Mouse (Mus musculus): ENCODE measurements around the gene Pip4k2c.
A peak's percentile ranks its signal among the peaks of the same experiment; 100 is the strongest.
"Not testable (repeated sequence)": the region's sequence is repeated elsewhere in the genome, so short reads cannot be mapped to it uniquely, and the experiment has no call there.

Pip4k2c gene

GRCm38 (mm10) chr10:127208921-127209320 is 2.5 kb downstream of the Pip4k2c start:
- DNase-seq = no peak

GRCm38 (mm10) chr10:127205373-127205772 is 6.0 kb downstream of the Pip4k2c start:
- no peak for DNase-seq

- DNase-seq = no peak
Observed at GRCm38 (mm10) chr10:127204589-127204988, 6.8 kb downstream of the Pip4k2c start.

- no peak for DNase-seq
Observed at GRCm38 (mm10) chr10:127203106-127203505, 8.3 kb downstream of the Pip4k2c start.

DNA sequence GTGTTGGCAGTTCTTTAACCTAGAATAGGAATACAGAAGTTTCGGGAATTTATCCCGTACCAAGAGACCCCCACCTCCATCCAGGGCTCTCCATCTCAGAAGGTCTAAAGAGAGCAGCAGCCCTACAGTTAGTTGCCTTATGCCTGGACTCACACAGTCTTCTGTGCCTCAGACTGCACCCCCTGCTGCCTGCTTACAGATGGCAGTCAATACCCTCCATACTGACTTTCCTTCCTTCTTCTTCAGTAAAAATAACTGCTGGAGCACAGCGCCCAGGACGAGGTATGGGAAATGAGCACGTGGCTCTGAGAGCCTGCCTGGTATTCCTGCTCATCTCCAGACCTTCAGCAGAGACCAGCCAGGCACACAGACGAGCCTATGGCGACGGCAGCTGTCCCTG is 11.1 kb downstream of the Pip4k2c start:
- DNase-seq = no peak

GRCm38 (mm10) chr10:127199474-127199873 is 11.9 kb downstream of the Pip4k2c start:
- no peak for DNase-seq

- DNase-seq = no peak
Observed at GRCm38 (mm10) chr10:127199068-127199467, 12.3 kb downstream of the Pip4k2c start.

- no peak for DNase-seq
Observed at GRCm38 (mm10) chr10:127198492-127198891, 12.9 kb downstream of the Pip4k2c start.

- no peak for DNase-seq
Observed at GRCm38 (mm10) chr10:127197505-127198110, 13.8 kb downstream of the Pip4k2c start.

GRCm38 (mm10) chr10:127197104-127197503 is 14.3 kb downstream of the Pip4k2c start:
- DNase-seq = no peak

GRCm38 (mm10) chr10:127196392-127196791 is 15.0 kb downstream of the Pip4k2c start:
- DNase-seq = peak; percentile 70 to 76

DNA sequence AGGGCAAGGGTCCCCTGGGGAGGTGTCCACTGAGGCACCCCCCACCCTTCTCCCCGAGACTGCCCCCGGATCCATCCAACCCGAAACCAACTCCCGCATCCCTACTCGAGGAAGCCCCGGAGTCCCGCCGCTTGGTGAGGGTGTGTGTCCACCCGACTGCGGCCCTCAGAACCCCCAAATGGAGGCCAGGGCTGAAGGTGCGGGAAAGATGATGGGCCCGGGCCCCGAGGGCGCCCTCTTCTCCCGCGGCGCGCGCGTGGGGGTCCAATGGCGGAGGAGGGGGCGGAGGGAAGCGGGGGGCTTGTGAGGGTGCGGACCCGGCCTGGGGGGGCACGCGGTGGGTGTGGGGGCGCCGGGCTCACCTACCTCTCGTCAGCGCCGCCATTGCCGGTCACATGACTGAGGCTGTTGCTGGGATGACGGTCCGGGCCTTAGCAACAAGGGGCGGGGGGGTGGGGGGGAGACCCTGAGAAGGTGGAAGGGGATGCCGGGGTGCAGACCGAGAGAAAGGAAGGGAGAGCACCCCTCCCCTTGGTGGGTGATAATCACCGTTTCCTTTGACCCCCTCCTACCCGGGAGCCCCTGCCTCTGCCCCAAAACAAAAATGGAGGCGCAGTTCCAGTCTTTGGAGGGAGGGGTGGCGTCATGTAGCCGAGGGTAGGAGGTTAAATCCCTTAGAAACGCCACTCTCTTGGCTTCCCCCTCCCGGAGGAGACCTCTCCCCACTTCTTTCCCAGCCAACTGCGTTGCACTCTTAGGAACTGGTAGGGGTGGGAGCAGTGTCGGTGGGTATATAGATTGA is 15.9 kb downstream of the Pip4k2c start, which contains the start of gene Dtx3:
Gene Dtx3, minus strand, starts transcription at position 401 of the 802 bp plus-strand sequence.
- peak; percentile 69 to 71 for DNase-seq

GRCm38 (mm10) chr10:127194428-127195327 is 16.7 kb downstream of the Pip4k2c start:
- DNase-seq = peak; percentile 71 to 77

DNA sequence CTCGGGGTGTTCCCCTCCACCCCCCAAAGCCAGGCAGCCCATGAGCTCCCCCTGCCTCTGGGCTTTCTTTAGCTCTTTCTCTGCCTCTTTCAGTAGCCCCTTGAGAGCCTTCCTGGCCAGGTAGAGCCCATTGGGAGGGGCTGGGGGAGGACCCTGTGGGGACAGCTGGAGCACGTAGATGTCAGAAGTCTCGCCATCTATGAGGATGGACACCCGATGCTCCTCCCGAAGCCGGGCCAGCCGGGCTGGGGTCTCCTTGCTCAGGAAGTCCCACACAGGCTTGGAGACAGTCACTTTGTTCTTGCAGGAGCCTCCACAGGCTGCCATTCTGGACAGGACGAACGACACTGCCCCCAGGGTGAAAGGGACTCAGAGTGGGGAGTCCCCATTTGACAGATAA is 18.4 kb downstream of the Pip4k2c start:
- no peak for DNase-seq

DNA sequence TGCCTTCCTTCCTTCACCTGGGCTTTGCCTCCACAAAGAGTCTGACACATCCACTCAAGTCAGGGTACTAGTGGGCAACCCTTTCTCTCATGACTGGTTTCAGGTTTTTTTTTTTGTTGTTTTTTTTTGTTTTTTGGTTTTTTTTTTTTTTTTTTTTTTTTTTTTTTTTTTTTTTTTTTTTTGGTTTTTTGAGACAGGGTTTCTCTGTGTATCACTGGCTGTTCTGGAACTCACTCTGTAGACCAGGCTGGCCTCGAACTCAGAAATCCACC is 19.4 kb downstream of the Pip4k2c start:
- DNase-seq = not testable (repeated sequence)

GRCm38 (mm10) chr10:127191191-127192056 is 20.0 kb downstream of the Pip4k2c start:
- no peak for DNase-seq

DNA sequence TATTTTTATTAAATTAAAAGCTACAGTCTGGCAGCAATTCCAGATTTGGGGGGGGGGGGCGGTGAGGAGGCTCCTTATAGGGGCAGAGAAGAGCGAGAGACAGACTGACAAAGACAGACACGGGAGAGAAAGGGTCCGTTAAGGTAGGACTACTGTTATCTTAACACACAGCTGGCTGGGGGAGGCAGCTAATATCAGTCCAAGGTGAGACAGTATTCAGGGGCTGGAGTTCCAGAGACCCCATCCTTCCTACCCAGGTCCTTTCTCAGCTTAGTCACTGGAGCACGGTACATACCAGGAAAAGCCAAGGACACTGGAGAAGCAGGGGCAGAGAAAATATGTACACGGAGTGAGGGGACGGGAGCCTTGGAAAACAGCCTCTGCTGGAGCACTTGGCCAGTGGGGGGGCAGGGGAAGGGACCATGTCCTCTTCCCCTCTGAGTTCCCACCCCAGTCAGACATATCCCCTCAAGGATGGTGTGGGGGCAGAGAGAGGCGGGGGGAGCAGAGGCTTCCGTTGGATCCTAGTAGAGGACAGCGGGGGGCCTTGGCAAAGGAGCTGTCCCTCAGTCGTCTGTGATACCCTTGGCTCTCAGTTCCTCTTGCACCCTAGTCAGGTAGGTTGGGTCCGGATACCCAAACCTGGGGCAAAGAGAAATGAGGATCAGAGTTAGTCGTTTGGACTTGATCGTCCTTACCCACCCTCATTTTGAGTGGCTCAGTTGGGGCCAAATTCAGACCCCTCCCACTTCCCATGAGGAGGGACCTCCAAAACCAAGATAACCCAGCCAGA is 20.8 kb downstream of the Pip4k2c start:
- peak in 1 of 2 experiments; percentile 56 for DNase-seq

DNA sequence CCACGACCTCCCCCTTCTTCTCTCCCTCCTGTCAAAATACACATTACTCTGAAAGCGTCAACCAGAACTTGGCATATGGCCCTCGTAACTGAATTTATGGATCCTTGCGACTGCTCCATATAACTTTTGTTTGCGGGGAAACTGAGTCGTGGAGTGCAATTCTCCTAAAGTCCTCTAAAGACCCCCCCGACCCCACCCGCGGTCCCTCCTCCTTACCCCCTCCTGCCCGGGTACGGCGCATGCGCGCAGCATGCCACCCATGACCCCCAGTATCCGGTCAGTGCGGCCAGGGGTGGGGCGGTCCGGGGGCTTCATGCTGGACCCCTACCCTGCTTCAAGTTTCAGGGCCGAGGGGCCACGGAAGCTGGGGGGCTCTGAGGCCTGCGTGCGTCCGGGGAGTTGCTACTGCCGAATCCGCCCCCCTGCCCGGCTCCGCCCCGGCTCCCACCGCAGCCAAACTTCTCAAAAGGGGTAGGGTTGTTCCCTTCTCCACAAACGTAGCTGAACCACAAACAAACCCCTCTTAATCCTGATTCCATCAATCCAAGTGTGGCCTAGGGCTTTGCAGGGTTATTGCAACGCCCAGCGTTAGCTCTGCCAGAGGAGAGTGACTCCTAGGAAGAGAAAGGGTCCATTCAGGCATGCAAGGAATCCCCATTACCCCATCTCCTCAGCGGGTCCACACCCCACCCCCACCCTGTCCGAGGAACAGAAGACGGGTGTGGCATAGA is 21.6 kb downstream of the Pip4k2c start, which contains the start of gene Arhgef25:
Gene Arhgef25, minus strand, starts transcription at position 433 of the 731 bp plus-strand sequence.
- peak; percentile 54 to 58 for DNase-seq

DNA sequence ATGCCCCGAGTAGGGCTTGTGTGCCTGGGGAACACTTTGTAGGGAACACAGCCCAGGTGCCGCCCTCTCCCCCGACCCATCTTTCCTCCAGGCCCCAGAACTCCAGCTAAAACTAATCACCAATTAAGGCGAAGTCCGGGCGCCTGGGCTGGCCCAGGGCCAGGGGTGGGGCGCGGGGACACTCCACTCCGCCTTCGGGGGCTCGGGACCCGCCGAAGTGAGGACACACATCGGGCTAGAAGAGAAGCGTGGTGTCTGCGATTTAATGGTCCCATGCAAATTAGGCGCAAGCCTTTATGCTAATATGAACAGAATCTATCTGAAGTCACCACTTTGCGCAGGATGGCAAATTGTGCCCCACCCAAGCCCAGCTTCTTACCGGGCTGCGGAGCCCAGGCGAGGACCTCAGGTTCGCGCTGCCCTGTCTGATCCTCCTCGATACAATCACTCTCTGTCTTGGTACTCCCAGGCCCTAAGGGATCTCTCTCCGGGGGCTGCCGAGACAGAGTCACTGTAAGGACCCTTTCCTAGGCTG is 22.2 kb downstream of the Pip4k2c start:
- peak; percentile 64 to 66 for DNase-seq

DNA sequence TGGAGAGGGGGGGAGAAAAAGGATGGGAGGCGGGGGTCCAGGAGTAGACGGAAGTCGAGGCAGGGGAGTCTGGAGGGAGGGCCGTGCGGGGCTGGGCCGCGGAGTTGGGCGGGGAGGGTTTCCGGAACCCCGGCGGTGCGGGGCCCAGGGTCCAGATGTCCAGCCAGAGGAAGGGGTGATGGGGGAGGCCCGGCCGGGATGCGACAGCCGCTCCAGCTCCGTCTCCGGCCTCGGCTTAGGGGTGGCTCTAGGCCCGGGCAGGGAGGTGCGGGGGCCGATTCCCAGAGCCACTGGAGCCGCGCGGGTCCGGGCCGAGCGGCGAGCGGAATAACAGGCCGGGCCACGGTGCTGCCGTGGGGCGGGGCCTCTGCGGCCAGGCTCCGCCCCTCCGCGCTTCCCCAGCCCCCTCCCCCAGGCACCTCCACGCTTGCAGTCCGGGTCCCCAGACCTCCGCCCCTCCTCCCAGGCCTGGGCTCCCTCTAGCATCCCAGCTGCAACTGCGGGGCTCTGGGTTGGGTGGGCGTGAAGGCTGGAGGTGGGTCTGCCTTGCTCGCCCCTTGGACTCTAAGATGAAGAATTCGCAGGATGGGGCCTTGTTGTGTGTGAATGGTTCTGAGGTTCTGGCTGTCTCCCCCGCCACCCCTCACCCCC is 22.8 kb downstream of the Pip4k2c start:
- peak; percentile 80 to 86 for DNase-seq

All from cerebellum, postnatal 14 days (tissue).